Mouse (Mus musculus): ENCODE results near the gene Ahcyl2. TPM values are rescaled to one million over a fixed set of nuclear protein-coding genes. Genes with fewer than 3 reads are reported as not detected.

Ahcyl2 gene
- polyA plus RNA-seq, 1 experiment from 2014 or later = 17.1 TPM

DNA sequence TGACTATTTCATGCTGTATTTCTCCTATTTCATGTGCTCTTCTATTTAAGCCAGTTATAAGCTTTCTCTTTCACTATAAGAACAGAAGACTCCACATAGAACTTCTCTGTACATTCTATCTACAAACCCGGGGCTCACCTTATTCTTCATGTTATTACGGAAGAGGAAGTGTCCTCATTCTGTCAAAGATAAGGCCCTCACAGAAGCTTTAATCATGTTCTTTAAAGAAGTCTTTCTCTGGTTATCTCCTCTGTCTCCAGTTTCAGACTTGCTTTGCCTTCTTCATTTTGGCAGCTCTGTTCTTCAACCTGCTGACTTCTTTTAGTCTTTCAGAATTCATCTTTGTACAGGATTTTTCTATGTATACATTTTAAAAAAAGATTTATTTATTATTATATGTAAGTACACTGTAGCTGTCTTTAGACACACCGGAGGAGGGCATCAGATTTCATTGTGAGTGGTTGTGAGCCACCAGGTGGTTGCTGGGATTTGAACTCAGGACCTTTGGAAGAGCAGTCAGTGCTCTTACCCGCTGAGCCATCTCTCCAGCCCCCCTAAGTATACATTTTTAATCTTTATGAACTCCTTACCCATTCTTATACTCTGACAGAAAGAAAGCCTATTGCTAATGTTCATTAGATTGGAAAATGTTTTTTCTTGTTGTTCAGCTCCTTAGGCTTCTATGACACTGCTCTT is 8.9 kb downstream of the Ahcyl2 start:
- no peak for ATAC-seq
- Histone ChIP-seq H3K4me2 (replicated peaks; ENCODE audit: low read depth, low read length) (no peak overlapping the region), H3K9ac (replicated peaks; ENCODE audit: low read depth) (no peak overlapping the region), H3K9me3 (ENCODE audit: low read length) (no peaks in the 10 kb centered on the region), H3K4me3 (ENCODE audit: low read depth, low read length) (no peak overlapping the region), H3K27me3 (replicated peaks; ENCODE audit: insufficient read depth, low read length) (no peaks in the 10 kb centered on the region), H3K4me1 (ENCODE audit: insufficient read depth, low read depth, low read length) (no peaks in the 10 kb centered on the region), H3K36me3 (ENCODE audit: insufficient read depth, low read length) (no peaks in the 10 kb centered on the region), H3K27ac (ENCODE audit: low read length) (no peak overlapping the region)
- no peak for DNase-seq (ENCODE audit: low spot score)
- 71% methylated on average over 4 of the region's 4 CpGs for WGBS
- TF ChIP-seq CTCF (IDR thresholded peaks at IDR 0.05) (no peak), EP300 (IDR thresholded peaks at IDR 0.05) (no peak)

DNA sequence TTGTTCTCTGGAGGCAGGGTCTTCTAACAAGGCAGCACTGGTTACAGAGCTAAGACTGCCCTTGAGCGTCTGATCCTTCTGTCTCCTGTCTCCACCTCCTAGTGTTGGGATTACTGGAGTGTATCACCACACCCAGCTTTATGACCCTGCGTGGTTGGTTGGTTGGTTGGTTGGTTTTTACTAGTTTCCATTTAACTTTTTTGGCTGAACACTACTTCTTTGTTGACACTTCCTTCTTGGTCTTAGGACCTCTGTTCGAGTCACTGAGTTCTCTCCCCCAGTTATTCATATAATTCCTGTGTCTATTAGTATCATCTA is 9.4 kb downstream of the Ahcyl2 start:
- ATAC-seq (no peak), DNase-seq (ENCODE audit: low spot score) (no peak)
- Histone ChIP-seq H3K9me3 (ENCODE audit: low read length) (no peaks in the 10 kb centered on the region), H3K27ac (ENCODE audit: low read length) (no peak overlapping the region), H3K36me3 (ENCODE audit: insufficient read depth, low read length) (no peaks in the 10 kb centered on the region), H3K4me2 (replicated peaks; ENCODE audit: low read depth, low read length) (no peak overlapping the region), H3K27me3 (replicated peaks; ENCODE audit: insufficient read depth, low read length) (no peaks in the 10 kb centered on the region), H3K9ac (replicated peaks; ENCODE audit: low read depth) (no peak overlapping the region), H3K4me1 (ENCODE audit: insufficient read depth, low read depth, low read length) (no peaks in the 10 kb centered on the region), H3K4me3 (ENCODE audit: low read depth, low read length) (no peak overlapping the region)
- 83% methylated on average over 3 of the region's 3 CpGs for WGBS
- no peak for TF ChIP-seq CTCF (IDR thresholded peaks at IDR 0.05)
- no peak for TF ChIP-seq EP300 (IDR thresholded peaks at IDR 0.05)

DNA sequence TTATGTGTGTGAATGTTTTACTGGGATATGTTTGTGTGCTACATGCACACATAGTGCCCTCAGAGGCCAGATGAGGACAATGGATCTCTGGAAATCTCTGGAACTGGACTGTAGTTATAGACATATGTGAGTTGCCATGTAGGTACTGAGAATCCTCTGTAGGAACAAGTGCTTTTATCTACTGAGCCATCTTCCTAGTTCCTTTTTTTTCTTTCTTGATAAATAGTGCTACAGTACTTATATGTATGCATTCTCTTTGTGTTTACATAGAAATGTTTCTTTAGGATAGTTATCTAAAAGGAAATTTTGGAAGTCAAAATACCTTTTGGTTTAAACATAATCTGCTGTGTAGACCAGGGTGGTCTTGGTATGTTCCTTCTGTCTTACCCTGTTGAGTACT is 12.3 kb downstream of the Ahcyl2 start:
- H3K4me1 ChIP-seq (ENCODE audit: insufficient read depth, low read depth, low read length) = no peaks in the 10 kb centered on the region
- no peak overlapping the region for H3K4me3 ChIP-seq (ENCODE audit: low read depth, low read length)
- H3K27ac ChIP-seq (ENCODE audit: low read length) = no peak overlapping the region
- DNase-seq (ENCODE audit: low spot score) (no peak), ATAC-seq (no peak)
- H3K9ac ChIP-seq (replicated peaks; ENCODE audit: low read depth) = no peak overlapping the region
- no peaks in the 10 kb centered on the region for H3K9me3 ChIP-seq (ENCODE audit: low read length)
- H3K27me3 ChIP-seq (replicated peaks; ENCODE audit: insufficient read depth, low read length) = no peaks in the 10 kb centered on the region
- TF ChIP-seq CTCF (IDR thresholded peaks at IDR 0.05) (no peak), EP300 (IDR thresholded peaks at IDR 0.05) (no peak)
- H3K4me2 ChIP-seq (replicated peaks; ENCODE audit: low read depth, low read length) = no peak overlapping the region
- no peaks in the 10 kb centered on the region for H3K36me3 ChIP-seq (ENCODE audit: insufficient read depth, low read length)

DNA sequence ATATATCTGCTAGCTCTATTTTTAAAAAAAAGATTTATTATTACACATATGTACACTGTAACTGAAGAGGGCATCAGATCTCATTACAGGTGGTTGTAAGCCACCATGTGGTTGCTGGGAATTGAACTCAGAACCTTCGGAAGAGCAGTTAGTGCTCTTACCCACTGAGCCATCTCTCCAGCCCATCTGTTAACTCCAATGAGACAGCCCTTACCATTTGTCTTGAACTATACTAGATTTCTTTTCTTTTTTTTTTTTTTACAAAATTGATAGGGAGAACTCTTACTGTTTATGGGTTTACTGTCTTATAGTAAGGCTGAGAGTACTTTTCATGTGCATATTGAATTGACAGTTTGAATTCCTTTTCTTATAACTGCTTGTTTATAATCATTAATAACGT is 12.8 kb downstream of the Ahcyl2 start:
- ATAC-seq (no peak), DNase-seq (ENCODE audit: low spot score) (no peak)
- Histone ChIP-seq H3K4me3 (ENCODE audit: low read depth, low read length) (no peak overlapping the region), H3K36me3 (ENCODE audit: insufficient read depth, low read length) (no peaks in the 10 kb centered on the region), H3K9me3 (ENCODE audit: low read length) (no peaks in the 10 kb centered on the region), H3K27ac (ENCODE audit: low read length) (no peak overlapping the region), H3K9ac (replicated peaks; ENCODE audit: low read depth) (no peak overlapping the region), H3K4me2 (replicated peaks; ENCODE audit: low read depth, low read length) (no peak overlapping the region), H3K27me3 (replicated peaks; ENCODE audit: insufficient read depth, low read length) (no peaks in the 10 kb centered on the region), H3K4me1 (ENCODE audit: insufficient read depth, low read depth, low read length) (no peaks in the 10 kb centered on the region)
- TF ChIP-seq CTCF (IDR thresholded peaks at IDR 0.05) (no peak), EP300 (IDR thresholded peaks at IDR 0.05) (no peak)
- 96% methylated on average over 2 of the region's 2 CpGs for WGBS

DNA sequence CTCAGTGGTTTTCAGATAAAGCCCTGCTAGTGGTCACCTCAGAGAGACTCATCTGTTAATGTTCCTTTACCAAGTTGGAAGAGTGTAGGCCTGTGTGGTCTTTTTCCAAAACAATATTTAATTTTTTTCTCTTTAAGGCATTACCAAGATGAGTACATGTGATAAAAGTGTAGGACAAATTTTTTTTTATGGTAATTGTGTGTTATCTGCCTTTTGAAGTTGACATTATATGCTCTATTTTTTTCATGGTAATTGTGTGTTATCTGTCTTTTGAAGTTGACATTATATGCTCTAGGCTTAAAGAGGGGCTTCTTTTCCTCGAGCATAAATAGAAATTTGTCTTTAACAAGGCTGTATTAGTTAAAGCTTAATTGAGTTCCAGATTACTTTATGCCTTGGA is 14.4 kb downstream of the Ahcyl2 start:
- no peak for TF ChIP-seq EP300 (IDR thresholded peaks at IDR 0.05)
- no peak for TF ChIP-seq CTCF (IDR thresholded peaks at IDR 0.05)
- H3K9ac ChIP-seq (replicated peaks; ENCODE audit: low read depth) = no peak overlapping the region

DNA sequence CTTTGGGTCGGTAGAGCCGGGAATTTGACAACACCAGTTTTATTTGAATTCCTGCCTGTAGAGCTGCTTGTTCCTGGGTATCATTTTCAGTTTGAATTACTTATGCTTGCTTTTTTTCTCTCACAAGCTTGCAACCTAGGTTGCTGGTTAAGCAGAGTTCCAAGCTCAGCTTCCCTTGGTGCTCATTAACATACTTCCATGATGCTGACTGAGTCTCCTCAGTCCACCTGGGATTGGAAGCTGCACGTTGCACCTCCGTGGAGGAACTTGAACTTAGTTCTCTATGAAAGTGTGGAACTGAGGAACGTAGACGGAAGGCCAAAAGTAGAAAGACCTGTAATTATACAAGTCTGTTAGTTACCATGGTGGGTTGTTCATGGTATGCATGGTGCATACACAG is 16.1 kb downstream of the Ahcyl2 start:
- no peak for DNase-seq (ENCODE audit: low spot score)
- 91% methylated on average over 6 of the region's 6 CpGs for WGBS
- no peak for ATAC-seq

More for the DNA sequence above, 14.4 kb downstream of the Ahcyl2 start:
- H3K4me1 ChIP-seq (ENCODE audit: insufficient read depth, low read depth, low read length) = no peaks in the 10 kb centered on the region
- no peak overlapping the region for H3K4me2 ChIP-seq (replicated peaks; ENCODE audit: low read depth, low read length)
- WGBS = 68% methylated on average over 1 of the region's 1 CpGs
- no peak overlapping the region for H3K27ac ChIP-seq (ENCODE audit: low read length)
- H3K4me3 ChIP-seq (ENCODE audit: low read depth, low read length) = no peak overlapping the region
- H3K36me3 ChIP-seq (ENCODE audit: insufficient read depth, low read length) = no peaks in the 10 kb centered on the region
- ATAC-seq (no peak), DNase-seq (ENCODE audit: low spot score) (no peak)
- no peaks in the 10 kb centered on the region for H3K9me3 ChIP-seq (ENCODE audit: low read length)
- no peaks in the 10 kb centered on the region for H3K27me3 ChIP-seq (replicated peaks; ENCODE audit: insufficient read depth, low read length)

More for the DNA sequence above, 16.1 kb downstream of the Ahcyl2 start:
- H3K4me1 ChIP-seq (ENCODE audit: insufficient read depth, low read depth, low read length) = no peaks in the 10 kb centered on the region
- H3K9me3 ChIP-seq (ENCODE audit: low read length) = no peaks in the 10 kb centered on the region
- H3K4me2 ChIP-seq (replicated peaks; ENCODE audit: low read depth, low read length) = no peak overlapping the region
- H3K36me3 ChIP-seq (ENCODE audit: insufficient read depth, low read length) = no peaks in the 10 kb centered on the region
- H3K27me3 ChIP-seq (replicated peaks; ENCODE audit: insufficient read depth, low read length) = no peaks in the 10 kb centered on the region
- no peak for TF ChIP-seq CTCF (IDR thresholded peaks at IDR 0.05)
- TF ChIP-seq EP300 (IDR thresholded peaks at IDR 0.05) = no peak
- H3K9ac ChIP-seq (replicated peaks; ENCODE audit: low read depth) = no peak overlapping the region
- H3K27ac ChIP-seq (ENCODE audit: low read length) = no peak overlapping the region
- no peak overlapping the region for H3K4me3 ChIP-seq (ENCODE audit: low read depth, low read length)

All from lung, postnatal 0 days (tissue).